Mouse (Mus musculus) mature B cell (primary cell): ENCODE results near the gene Ncbp3.

ENCODE experiments used
- in situ Hi-C: fragments of 300-500 bp; cut with MboI; formaldehyde crosslinking; loops from 2 replicates; pipeline ENCODE4 v1.14.3; 2019

The Ncbp3 gene

DNA sequence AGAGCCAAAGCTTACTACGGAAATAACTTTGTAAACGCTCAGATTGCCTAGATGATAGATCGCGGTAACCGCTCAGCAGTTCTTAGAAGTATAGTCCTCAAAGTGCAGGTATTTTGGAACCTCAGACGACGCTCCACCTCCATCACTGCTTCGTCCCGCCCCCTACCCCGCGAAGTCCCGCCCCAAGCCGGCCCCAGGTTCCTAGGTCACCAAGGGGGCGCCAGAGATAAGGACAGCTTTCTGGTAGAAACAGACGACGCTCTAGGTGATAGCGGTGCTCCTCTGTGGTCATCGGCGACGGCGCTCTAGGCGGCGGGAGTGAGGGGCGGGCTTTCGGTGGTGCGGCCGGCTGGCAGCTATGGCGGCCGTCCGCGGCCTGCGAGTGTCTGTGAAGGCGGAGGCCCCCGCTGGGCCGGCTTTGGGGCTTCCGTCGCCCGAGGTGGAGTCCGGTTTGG is at the start of gene Ncbp3:
Gene Ncbp3 (plus strand): TSS at position 242 of the 455 bp plus-strand sequence.
- in situ Hi-C loops, result no loop called here

DNA sequence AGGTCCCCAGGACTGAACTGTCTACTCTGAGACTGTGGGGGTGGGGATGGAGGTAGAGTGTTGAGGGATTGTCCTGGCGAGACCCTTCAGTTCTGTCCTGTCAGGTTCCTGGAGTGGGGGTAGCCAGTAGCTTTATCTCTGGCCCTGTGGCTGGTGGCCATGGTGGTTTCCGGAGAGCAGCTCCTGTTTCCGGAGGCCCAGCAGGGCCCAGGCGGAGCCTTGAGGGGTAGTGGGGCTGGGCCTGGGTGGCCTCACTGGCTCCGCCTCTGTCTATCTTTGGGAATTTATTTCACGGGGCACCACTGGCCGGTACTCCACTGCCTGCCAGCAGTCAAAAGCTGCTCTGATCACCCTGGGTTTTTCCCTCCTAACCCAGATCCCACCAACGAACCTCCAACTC is 48.8 kb upstream of the Ncbp3 start, which contains the start of gene P2rx1:
Gene P2rx1 (plus strand): TSS at position 333 of the 400 bp plus-strand sequence.
- in situ Hi-C loops, result no loop called here

DNA sequence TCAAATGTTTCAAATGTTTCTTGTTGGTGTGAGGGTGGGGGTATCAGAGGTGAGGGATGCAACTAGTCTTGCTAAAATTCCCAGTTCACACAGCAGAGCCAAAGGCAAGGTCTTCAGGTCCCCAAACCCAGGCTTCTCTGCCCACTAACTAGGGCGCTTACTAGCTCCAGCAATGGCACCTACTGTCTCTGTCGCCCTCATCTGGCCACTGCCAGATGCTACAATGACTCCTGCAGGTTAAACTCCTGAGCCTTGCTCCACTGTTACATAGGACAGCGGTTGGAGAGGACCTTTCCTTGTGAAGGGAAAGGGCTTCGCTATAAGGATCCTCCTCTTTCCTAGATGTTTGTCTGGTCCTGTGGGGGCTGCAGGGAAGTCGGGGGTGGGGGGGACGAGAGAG is 46.6 kb upstream of the Ncbp3 start:
- in situ Hi-C loops, result loop anchor here (5.0 kb wide), 1 partner anchor 36 kb away; no protein-coding TSS in a partner anchor

DNA sequence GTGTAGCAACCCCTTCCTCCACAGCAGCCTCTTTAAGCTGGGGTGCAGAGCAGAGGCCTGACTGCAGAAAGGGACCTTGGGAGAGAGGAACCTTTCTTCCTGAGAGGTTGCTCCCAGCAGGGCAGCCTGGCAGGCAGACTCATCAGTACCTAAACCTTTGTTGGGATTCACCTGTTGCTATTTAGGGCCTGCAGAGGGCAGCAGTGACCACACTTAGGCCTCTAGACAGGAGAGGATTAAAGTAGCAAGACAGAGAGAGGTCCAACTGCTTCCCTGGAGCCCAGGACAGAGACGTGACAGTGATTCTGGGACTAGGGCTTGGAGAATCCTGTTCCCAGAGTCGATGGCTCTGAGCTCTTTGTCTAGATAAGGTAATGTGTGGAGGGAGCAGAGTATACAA is 41.2 kb upstream of the Ncbp3 start:
- in situ Hi-C loops, result no loop called here

DNA sequence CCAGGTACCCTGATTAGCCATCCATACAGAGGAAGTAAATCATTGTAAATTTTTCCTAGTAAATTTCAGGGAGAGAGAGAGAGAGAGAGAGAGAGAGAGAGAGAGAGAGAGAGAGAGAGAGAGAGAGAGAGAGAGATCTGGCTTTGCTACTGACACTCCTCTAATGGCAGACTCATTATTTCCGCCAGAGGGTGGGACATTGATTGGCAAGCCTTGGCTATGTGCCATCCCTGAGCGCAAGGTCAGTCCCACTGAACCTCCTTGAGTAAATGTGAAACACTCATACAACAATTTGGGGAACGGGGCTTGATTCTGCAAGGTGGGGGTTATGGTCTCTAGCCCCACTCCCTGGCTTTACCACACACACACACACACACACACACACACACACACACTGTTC is 40.5 kb upstream of the Ncbp3 start:
- in situ Hi-C loops, result no loop called here

DNA sequence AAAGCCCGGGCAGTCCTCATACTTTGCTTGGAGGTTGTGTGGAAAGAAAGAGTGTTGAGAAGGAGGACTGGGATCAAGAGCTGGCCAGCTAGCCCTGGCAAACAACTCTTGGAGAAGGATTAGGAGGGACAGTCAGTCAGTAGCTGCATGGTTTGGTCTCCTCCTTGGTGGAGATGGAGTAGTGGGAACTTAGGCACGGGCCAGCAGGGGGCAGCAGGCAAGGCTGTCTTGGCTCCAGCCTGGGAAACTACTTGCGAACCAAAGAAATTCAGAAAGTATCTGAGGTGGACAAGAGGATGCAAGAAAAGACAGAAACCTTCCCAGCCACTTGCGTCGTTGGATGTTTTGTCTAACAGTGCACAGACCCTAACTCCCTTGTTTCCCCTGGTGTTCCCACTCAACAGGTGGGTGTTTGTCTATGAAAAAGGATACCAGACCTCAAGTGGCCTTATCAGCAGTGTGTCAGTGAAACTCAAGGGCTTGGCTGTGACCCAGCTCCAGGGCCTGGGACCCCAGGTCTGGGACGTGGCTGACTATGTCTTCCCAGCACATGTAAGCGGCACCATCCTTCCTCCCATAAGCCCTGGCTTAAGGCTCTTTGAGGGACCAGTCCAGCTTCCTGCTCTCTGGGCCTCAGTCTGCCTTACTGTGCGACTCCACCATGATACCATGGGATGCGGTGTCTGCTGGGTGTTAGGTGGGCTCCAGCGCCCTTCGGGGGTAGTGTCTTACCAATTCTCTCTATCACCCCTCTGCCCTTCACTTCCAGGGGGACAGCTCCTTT is 39.7 kb upstream of the Ncbp3 start:
- in situ Hi-C loops, result no loop called here

DNA sequence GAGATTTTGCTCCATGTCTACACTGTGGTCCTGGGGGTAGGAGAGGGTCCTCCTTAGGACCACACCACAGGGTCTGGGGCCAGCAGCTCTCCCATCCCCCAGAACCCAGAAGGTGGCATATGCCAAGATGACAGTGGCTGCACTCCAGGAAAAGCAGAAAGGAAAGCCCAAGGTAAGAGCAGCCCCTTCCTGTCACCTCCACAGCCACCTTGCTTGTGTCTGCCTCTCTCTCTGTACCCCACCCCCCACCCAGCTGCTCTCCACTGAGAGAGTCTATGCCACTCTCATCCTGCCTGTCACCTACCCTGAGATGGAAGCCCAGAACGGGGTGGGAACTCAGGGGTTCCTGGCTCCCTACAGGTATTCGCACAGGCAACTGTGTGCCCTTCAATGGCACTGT is 38.8 kb upstream of the Ncbp3 start:
- in situ Hi-C loops, result no loop called here

DNA sequence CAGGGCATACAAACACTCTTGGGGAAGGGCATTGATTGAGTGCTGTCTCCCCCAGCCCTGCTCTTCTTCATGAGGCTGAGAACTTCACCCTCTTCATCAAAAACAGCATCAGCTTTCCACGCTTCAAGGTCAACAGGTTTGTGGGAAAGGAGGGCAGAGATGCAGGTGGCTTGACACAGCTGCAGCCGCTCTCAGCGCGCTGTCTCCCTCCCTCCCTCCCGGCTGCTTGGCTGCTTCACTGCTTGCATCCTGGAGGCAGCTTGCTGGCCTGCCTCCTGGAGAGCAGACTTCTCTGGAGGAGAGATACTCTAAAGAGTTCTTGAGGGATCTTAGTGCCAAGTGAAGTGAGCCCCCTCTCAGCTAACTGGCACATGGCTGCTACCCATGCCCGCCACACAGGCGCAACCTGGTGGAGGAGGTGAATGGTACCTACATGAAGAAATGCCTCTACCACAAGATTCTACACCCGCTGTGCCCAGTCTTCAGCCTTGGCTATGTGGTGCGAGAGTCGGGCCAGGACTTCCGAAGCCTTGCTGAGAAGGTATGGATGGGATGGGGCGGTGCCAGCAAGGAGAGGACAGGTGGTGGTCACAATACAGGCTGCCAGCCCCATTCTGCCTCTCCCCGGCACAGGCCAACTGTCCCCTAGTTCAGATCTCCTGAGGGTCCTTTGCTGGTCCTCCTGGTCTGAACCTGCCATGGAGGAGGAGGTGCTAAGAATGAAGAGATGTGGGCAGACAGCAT is 37.9 kb upstream of the Ncbp3 start:
- in situ Hi-C loops, result no loop called here

DNA sequence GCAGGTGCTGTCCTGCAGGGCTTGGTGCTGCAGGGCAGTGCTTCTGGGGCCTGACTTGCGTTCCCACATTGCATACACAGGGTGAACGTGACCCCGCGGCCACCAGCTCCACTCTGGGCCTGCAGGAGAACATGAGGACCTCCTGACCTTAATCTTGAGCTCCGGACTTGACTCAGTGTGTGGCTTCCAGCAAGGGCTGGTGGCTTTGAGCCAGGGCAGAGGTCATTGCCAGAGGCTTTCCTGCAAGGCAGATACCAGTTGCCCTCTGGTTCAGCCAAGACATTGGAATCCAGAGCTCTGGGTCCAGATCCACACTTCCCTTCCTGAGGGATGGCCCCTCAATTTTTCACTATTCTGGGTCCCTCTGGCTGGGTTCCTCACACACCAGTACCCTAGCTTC is 33.6 kb upstream of the Ncbp3 start:
- in situ Hi-C loops, result no loop called here

DNA sequence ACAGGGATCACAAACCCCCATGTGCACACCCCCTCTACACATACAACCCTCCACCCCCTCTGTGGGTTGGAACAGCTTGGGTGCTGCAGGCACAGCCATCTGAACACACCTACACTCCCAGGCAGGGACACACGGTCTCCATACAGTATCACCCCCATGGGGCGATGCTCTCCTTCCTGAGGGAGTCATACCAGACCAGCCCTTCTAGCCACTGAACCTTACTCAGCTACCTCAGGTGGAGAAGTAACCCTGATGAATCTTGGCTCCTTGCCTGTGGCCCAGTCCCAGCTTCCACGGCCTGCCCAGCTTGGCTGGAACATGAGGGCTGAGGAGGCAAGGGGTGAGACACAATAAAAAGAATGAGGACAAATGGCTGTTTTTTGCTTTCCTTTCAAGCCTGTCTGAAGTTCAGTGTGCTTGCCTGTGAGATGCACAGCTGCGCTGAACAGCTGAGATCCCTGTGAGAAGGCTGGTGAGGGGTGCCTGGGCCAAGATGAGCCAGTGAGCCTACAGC is 32.7 kb upstream of the Ncbp3 start:
- in situ Hi-C loops, result no loop called here

DNA sequence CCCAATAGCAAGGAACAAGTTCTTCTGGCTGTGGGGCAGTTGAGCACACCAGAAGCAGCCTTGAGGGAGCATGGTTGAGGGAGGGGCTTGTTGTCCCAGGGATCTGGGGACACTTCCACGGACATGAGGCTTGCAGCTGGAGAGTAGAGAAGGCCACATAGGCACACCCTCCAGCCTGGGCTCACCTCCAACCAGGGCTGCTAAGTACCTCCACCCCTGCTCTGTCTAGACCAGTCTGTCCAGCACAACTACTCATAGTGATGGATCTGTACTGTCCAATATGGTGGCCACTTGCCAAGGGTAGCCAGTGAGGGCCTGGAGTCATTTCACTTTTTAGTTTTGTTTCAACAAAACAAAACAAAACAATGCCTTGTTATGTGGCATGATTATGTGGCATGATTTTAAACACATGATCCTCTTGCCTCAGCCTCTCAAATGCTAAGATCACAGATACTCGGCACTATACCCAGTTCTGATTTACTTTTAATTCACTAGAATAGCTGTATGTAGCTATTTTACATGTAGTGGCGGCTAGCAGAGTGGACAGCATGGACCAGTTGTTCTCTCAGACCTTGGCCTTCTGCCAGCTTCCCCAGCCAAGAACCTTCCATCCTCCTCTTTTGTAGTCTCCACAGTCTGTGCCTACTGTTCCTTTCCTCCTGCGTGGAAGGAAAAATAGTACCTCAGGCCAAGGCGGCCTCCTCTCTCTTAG is 32.0 kb upstream of the Ncbp3 start:
- in situ Hi-C loops, result no loop called here

DNA sequence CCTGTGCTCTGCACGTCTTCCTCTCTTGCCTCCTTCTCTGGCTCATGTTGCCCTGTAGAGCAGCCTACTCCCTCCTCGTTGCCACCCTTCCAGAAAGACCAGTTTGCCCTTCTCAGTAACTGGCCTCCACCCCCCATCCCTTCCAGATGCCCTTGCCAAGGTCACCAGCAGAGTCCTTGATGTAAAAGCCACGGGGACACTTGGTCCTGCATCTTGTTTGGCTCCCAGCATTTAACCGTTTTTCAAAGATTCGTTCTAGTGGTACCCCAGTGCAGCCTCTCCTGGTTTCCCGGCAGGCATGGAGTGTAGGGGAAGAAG is 31.5 kb upstream of the Ncbp3 start:
- in situ Hi-C loops, result no loop called here

DNA sequence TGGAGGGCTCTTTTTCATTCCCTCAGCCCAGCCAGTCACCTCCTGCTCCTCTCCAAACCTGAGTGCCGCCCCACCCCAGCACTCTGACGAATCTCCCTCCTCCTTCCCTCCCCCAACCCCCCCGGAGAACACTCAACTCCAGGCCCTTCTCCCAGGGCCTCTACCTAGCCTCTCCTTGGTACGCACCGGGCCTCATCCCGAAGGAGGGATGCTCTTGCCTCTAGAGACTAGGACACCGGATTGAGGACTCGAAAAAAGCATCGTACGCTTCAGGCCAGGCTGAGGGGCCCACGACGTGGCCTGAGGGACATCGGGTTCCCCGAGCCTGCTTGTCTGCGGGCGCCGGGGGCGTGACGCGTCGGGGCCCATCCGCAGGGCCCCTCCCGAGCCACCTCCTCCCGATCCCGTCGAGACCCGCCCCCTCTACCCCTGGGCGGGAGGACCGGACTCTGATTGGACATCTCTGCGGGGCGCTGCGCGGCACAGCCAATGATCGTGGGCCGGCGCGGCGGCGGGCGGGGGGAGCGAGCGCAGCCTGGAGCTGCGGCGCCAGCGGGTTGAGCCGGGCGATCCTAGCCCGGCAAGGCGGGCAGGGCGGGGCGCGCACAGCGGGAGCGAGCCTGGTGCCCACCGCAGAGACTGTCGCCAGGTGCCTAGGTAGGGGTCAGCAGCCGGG is 29.0 kb upstream of the Ncbp3 start, which contains the start of gene Camkk1:
Gene Camkk1 (plus strand): TSS at position 538 of the 676 bp plus-strand sequence.
- in situ Hi-C loops, result no loop called here

DNA sequence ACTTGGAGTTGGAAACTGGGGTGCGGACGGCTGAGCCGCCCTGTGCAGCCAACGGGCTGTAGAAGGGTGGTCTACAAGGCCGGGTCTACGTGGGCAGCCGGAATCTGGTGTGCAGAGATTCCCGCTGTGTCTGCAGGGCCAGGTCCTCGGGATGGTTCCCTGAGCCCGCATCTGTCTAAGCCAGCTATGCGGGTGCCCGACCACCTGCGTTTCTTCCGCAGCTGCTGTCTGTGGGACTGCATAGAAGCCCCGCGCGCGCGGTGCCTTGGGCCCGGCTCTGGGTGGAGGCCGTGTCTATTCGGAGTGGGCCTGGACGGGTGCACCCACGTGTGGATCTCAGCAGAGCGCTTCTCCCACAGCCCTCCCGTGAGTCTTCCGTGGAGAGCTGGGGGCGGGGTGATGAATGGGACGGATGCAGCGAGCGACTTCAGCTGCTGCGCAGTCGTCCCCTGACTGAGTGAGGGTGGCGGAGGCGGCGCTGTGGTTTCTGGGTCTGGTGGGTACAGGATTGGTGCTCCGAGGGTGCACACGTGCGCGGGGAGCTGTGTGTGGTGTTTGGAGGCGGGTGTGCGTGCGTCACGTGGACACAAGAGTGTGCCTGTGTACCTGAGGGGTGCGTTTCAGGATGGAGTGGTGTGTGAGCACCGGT is 28.3 kb upstream of the Ncbp3 start:
- in situ Hi-C loops, result no loop called here

DNA sequence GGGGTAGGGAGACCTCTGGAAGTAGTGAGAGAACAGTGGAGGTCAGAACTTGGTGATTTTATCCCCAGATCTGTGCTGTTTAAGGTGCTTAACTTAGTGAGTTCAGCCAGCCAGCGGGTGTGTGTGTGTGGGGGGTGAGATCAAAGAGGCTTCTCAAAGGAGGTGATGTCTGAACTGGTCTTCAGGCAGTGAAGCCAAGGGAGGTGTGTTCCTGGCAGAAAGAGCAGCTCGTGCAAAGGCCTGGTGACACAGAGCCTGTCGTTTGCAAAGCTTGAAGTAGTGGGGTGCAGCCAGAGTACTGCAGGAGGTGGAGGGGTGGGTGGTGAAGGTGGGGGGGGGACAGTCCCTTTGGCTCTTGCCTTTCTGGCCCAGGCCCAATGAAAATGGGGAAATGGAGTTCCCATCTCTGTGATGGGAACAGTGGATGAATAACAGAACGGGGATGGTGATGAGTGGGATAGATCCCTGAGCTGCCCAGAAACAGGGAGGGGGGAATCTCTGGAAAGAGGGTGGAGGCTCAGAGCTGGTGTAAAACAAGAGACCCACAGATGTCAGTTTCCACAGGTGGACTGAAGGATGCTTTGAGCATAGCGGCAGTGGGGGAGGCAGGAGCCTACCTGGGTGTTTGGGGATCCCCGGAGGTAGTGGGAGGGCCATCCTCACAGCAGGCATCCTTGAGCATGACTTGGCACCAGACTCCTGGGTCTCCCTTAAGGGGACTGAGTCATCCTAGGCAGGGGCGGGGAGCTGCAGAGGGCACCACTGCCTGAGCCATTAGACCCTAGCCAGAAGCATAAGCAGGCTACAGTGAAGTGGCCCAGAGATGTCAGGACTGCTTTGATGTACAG is 26.4 kb upstream of the Ncbp3 start:
- in situ Hi-C loops, result no loop called here

DNA sequence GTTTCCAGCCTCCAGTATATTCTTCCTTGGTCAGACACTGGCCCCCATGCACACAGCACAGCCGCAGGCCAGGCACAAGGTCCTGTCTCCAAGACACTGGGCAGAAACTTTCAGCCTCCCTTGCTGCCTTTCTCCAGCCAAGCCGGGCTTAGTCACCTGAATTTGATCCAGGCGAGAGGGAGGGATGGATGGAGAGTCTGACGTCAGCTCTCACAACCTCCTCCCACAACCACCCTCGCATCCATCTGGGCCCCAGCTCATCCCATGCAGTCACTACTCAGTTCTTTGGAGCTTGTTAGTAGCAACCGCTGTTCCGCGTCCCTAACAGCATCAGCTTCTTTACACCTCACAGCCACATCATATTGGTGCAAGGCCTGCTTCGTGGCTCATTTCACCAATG is 24.5 kb upstream of the Ncbp3 start:
- in situ Hi-C loops, result no loop called here

DNA sequence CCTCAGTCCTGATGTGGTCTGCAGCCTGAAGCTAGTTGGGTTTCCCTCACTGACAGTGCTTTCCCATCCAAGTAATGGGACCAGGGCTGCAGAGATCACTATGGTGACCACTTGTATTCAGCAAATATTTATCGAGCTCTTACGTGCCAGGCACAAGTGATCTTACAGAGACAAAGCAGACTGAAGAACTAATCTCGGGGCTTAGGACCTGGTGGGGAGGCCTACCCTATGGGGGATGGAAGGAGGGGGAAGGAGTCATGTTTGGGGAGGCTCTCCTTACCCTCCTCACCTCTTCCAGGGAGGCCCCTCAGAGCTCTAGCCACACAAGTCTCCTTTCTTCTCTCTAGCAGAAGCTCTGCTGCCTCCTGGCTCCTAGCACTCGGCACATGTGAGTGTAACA is 23.8 kb upstream of the Ncbp3 start:
- in situ Hi-C loops, result no loop called here

DNA sequence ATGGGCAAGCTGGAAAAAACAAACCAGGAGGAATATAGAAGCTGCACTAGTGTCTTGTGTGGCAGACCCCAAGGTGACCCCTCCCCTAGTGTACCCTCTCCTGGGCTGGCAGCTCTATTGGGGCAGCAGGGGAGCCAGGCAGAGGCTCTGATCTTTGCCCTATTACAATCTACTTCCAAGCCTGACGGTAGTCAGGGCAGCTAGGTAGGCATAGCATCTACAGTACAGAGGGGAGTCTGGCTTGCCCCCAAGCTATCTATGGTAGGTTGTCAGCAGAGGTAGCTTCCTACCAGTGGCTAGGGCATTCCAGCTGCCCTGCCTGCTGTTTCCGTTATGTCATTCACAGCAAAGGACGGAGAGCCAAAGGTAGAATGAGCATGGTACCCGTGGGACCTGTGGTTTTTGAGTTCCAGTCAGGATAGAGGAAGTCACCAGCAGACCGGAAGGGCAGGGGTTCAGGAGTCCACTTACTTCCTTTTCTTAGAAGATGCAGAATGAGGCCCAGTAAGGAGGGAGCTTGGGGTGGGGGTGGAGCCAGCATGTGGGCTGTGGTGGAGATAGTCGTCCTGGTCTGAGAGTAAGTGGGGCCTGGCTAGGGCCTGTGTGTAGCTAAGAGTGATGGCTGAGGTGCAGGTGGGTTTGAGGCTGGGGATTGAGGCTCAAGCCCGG is 23.2 kb upstream of the Ncbp3 start:
- in situ Hi-C loops, result no loop called here

DNA sequence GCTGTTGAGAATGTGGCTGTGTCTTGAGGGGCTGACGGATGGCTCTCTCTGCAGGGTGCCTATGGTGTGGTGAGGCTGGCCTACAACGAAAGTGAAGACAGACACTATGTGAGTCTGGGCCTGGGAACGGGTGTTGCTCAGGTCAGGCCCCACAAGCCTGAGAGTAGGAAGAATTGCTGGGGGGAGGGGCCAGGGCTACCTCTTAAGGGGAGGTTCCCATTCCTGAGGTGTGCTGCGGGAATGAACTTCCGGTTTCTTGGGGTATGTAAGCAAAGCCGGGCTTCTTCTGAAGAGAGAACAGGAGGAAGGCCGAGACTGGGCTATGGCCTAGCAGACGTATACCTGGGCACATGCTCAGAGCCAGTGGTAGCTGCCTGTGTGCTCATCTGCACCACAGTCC is 20.6 kb upstream of the Ncbp3 start:
- in situ Hi-C loops, result no loop called here
